18 mouse cellular contexts compared by ENCODE assay signal in genomic region chr17:70779770-70780169, GRCm38 (mm10).
A peak's percentile ranks its signal among the peaks of the same experiment; 100 is the strongest.
DNase-seq lines count a peak whose midpoint lies in the region; ATAC-seq and TF ChIP-seq lines count a peak whose summit lies in the region.
"Had no signal": no experiment of that assay in that cellular context is flagged by ENCODE, and none has a peak within 500 bp of the region (broad histone marks: within the 10 kb centered on the region; RNA-seq: fewer than 3 reads in every experiment).

No protein-coding gene starts in this region.

- no peak for TF ChIP-seq CTCF in lung, embryonic 14.5 days (IDR thresholded peaks at IDR 0.05; ENCODE audit: low read depth)

- no peaks in the 10 kb centered on the region for H3K36me3 ChIP-seq in forebrain, embryonic 10.5 days (replicated peaks)
- H3K36me3 ChIP-seq in forebrain, embryonic 11.5 days (ENCODE audit: control insufficient read depth, insufficient read depth, low read length) = no peaks in the 10 kb centered on the region
- H3K36me3 ChIP-seq in lung, embryonic 14.5 days (ENCODE audit: insufficient read depth) = no peaks in the 10 kb centered on the region
- no peaks in the 10 kb centered on the region for H3K36me3 ChIP-seq in stomach, embryonic 16.5 days (ENCODE audit: control insufficient read depth, insufficient read depth, low read length)
- H3K36me3 ChIP-seq: forebrain, embryonic 15.5 days; limb, embryonic 10.5 days had no signal

- DNase-seq in forebrain, embryonic 10.5 days (ENCODE audit: extremely low spot score, low spot score) = no peak
- no peak for DNase-seq in forebrain, embryonic 11.5 days (ENCODE audit: low spot score)
- DNase-seq in lung, embryonic 14.5 days = peak; percentile 29
- no peak for DNase-seq in lung, adult 18-20 months
- DNase-seq in ES-CJ7 (ENCODE audit: low read depth, low spot score) = peak; percentile 54
- DNase-seq in cerebellum, adult 8-10 months = no peak
- DNase-seq: cerebellum, adult 18-20 months; cerebellum, postnatal 36 days; kidney, adult 9 months; lung, postnatal 14 days; thymus, postnatal 36 days had no signal

- no peaks in the 10 kb centered on the region for H3K27me3 ChIP-seq in forebrain, embryonic 10.5 days (ENCODE audit: poor library complexity, severe bottlenecking)
- H3K27me3 ChIP-seq in forebrain, embryonic 11.5 days (ENCODE audit: control insufficient read depth, insufficient read depth, low read length) = no peaks in the 10 kb centered on the region
- H3K27me3 ChIP-seq in lung, embryonic 14.5 days (ENCODE audit: insufficient read depth, low read length) = no peaks in the 10 kb centered on the region
- H3K27me3 ChIP-seq in stomach, embryonic 16.5 days (ENCODE audit: control insufficient read depth, insufficient read depth, low read length) = no peaks in the 10 kb centered on the region
- H3K27me3 ChIP-seq: forebrain, embryonic 15.5 days had no signal

- no peak overlapping the region for H3K9ac ChIP-seq in forebrain, embryonic 11.5 days (ENCODE audit: low read length)
- no peak overlapping the region for H3K9ac ChIP-seq in lung, embryonic 14.5 days
- no peak overlapping the region for H3K9ac ChIP-seq in stomach, embryonic 16.5 days (ENCODE audit: low read length)
- H3K9ac ChIP-seq: forebrain, embryonic 15.5 days had no signal

- no peak overlapping the region for H3K4me3 ChIP-seq in forebrain, embryonic 10.5 days
- H3K4me3 ChIP-seq in forebrain, embryonic 11.5 days (ENCODE audit: low read depth, low read length) = no peak overlapping the region
- no peak overlapping the region for H3K4me3 ChIP-seq in lung, embryonic 14.5 days (ENCODE audit: low read depth, low read length)
- H3K4me3 ChIP-seq in stomach, embryonic 16.5 days (replicated peaks; ENCODE audit: low read length) = no peak overlapping the region
- H3K4me3 ChIP-seq: erythroblast, embryonic 14.5 days; forebrain, embryonic 15.5 days; left cerebral cortex, adult 2 months; limb, embryonic 10.5 days had no signal

- peak overlapping the region; percentile 79 for H3K27ac ChIP-seq in forebrain, embryonic 10.5 days
- no peak overlapping the region for H3K27ac ChIP-seq in forebrain, embryonic 11.5 days (ENCODE audit: low read depth, low read length)
- peak overlapping the region; percentile 83 for H3K27ac ChIP-seq in lung, embryonic 14.5 days (ENCODE audit: low read depth)
- peak overlapping the region; percentile 73 for H3K27ac ChIP-seq in stomach, embryonic 16.5 days (ENCODE audit: low read length)
- H3K27ac ChIP-seq: forebrain, embryonic 15.5 days; hindbrain, postnatal 0 days; left cerebral cortex, adult 2 months; limb, embryonic 10.5 days had no signal

- H3K4me2 ChIP-seq in forebrain, embryonic 11.5 days (ENCODE audit: low read depth, low read length, severe bottlenecking) = no peak overlapping the region
- H3K4me2 ChIP-seq in lung, embryonic 14.5 days = no peak overlapping the region
- H3K4me2 ChIP-seq in stomach, embryonic 16.5 days (ENCODE audit: low read depth, low read length) = no peak overlapping the region
- H3K4me2 ChIP-seq: forebrain, embryonic 15.5 days had no signal

- 23% methylated on average over 7 of the region's 7 CpGs for WGBS in forebrain, embryonic 10.5 days
- WGBS in forebrain, embryonic 11.5 days = 24% methylated on average over 7 of the region's 7 CpGs
- 22% methylated on average over 7 of the region's 7 CpGs for WGBS in lung, embryonic 14.5 days
- WGBS in stomach, embryonic 16.5 days = 25% methylated on average over 7 of the region's 7 CpGs

- no peak for ATAC-seq in forebrain, embryonic 11.5 days (replicated peaks; ENCODE audit: low FRiP score)
- peak; percentile 28; the same call in 1 of the 2 replicates for ATAC-seq in lung, embryonic 14.5 days (ENCODE audit: insufficient read depth)
- ATAC-seq in stomach, embryonic 16.5 days (ENCODE audit: insufficient read depth, low FRiP score) = no peak
- ATAC-seq: forebrain, embryonic 15.5 days; hindbrain, postnatal 0 days; midbrain, embryonic 16.5 days had no signal

- no peaks in the 10 kb centered on the region for H3K9me3 ChIP-seq in forebrain, embryonic 10.5 days
- no peaks in the 10 kb centered on the region for H3K9me3 ChIP-seq in forebrain, embryonic 11.5 days (ENCODE audit: control insufficient read depth, low read length)
- no peaks in the 10 kb centered on the region for H3K9me3 ChIP-seq in lung, embryonic 14.5 days (ENCODE audit: low read depth, low read length)
- H3K9me3 ChIP-seq in stomach, embryonic 16.5 days (replicated peaks; ENCODE audit: control insufficient read depth, low read length) = no peaks in the 10 kb centered on the region
- H3K9me3 ChIP-seq: forebrain, embryonic 15.5 days; limb, embryonic 10.5 days had no signal

- H3K4me1 ChIP-seq in forebrain, embryonic 10.5 days = peaks cover 36% of the 10 kb centered on the region
- H3K4me1 ChIP-seq in forebrain, embryonic 11.5 days (replicated peaks; ENCODE audit: control insufficient read depth, insufficient read depth, low read length) = peaks cover 14% of the 10 kb centered on the region
- 0 out of 2 replicates have a peak, but pooled peaks cover 3% of the 10 kb centered on the region for H3K4me1 ChIP-seq in lung, embryonic 14.5 days (ENCODE audit: insufficient read depth)
- H3K4me1 ChIP-seq in stomach, embryonic 16.5 days (ENCODE audit: control insufficient read depth, insufficient read depth, low read length) = peaks cover 4% of the 10 kb centered on the region

Comparison
In these comparisons a context has a peak if more than half of its experiments do, and no peak if none do; other contexts are left out.
1. DNase-seq: peak in lung, embryonic 14.5 days (single experiment) and ES-CJ7 (single experiment); none in forebrain, embryonic 10.5 days (single experiment), forebrain, embryonic 11.5 days (single experiment), lung, adult 18-20 months (0 of 2) and cerebellum, adult 8-10 months (single experiment).